Mouse (Mus musculus) cerebellum, adult 2 months (tissue): ENCODE results near the gene Dlst. TPM values are rescaled to one million over a fixed set of nuclear protein-coding genes. Genes with fewer than 3 reads are reported as not detected.

Source experiments
- DNase-seq, 2 experiments: peaks; one replicate each; pipeline ENCODE4 v3.0.0; 2021
- H3K27ac ChIP-seq: fragments of 200-500 bp; 2 replicates; pipeline ENCODE4 v1.5.1; 2012; ENCODE audit warnings: low read length, control low read depth, inconsistent platforms; ENCODE audit not compliant: insufficient read depth
- H3K27me3 ChIP-seq: fragments of 200-500 bp; 2 replicates; pipeline ENCODE4 v1.6.1; 2012; ENCODE audit warnings: inconsistent platforms, mild to moderate bottlenecking, low read length, moderate library complexity; ENCODE audit not compliant: control insufficient read depth, insufficient read depth
- H3K4me1 ChIP-seq: fragments of 200-500 bp; 2 replicates; pipeline ENCODE4 v1.6.1; 2011; ENCODE audit warnings: low read length; ENCODE audit not compliant: control insufficient read depth, insufficient read depth
- H3K4me3 ChIP-seq: fragments of 200-500 bp; replicated peaks from 2 replicates; pipeline ENCODE3; 2011; ENCODE audit warnings: mild to moderate bottlenecking, low read depth, low read length, control low read depth; ENCODE audit not compliant: insufficient read depth
- CTCF ChIP-seq: fragments of 200-500 bp; IDR thresholded peaks from 2 replicates; pipeline ENCODE4 v1.5.1; 2011; ENCODE audit warnings: low read depth, mild to moderate bottlenecking, control low read depth, low read length, moderate library complexity, borderline replicate concordance; ENCODE audit not compliant: insufficient read depth
- POLR2A ChIP-seq: fragments of 200-500 bp; IDR thresholded peaks from 2 replicates; pipeline ENCODE4 v1.6.1; 2011; ENCODE audit warnings: low read length, control low read depth, borderline replicate concordance; ENCODE audit not compliant: insufficient read depth
- WGBS: fragments of 180-500 bp; shearing (Covaris S2); methylation state at CpG from one replicate; pipeline ENCODE4 v1.1.7; 2018; 5-methylcytosine and 5-hydroxymethylcytosine counted together
- polyA plus RNA-seq: library from polyadenylated mRNA; depleted of rRNA; stranded (reverse); fragments of >200 nt; gene quantifications from 2 replicates; pipeline ENCODE4 v1.2.3, GENCODE M21; 2012; rRNA removed

Gene Dlst
- 180 and 185 TPM in 2 replicates for polyA plus RNA-seq

DNA sequence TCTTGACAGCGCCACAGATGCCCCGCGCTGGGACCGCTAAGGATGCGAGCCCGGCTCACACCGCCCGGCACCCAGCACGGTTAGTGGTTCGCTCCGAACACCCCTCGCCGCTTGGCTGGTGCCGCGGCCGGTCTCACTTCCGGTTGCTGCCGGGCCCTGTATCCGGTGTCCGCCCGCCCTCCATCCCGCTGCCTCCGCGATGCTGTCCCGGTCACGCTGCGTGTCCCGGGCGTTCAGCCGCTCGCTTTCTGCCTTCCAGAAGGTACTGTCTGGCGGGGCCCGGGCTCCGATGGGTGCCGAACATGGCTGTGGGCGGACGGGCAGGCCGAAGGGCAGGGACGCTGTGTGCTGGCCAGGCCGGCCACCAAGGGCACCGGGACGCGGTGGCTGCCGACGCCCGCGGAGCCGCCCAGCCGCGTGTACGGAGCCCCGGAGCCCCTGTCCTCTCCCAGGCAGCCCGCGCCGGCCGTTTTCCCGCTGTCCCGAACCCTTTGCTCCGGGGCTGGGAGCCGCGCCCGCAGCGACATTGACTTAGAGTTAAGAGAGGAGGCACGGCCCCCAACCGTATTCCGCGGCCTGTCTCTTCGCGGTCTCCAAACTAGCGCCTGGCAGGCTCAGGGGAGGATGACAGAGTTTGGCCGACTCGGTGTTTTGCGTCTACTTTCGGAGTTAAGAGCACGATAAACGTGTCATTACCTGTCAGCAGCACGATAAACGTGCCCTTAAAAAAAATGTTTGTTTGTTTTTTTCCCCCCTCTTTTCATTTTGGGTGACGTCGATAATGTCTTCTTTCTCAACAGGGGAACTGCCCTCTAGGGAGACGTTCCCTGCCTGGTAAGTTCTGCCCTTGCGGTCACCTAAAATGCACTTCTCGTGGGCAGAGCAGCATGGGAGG, at the start of gene Dlst, which contains the start of gene Prox2:
Dlst (plus strand) TSS at position 136 of the 895 bp plus-strand sequence.
Prox2 (minus strand) TSS at position 62 of the 895 bp plus-strand sequence.
- under 1% methylated on average over 83 of the region's 83 CpGs for WGBS
- no peak for TF ChIP-seq CTCF
- TF ChIP-seq POLR2A: peak; percentile 90
- H3K4me1 ChIP-seq: no peaks in the 10 kb centered on the region; the same call in 1 of the 2 replicates
- H3K4me3 ChIP-seq: peak within 1 kb of the TSS; percentile 93
- H3K27ac ChIP-seq: peak within 1 kb of the TSS; percentile 86
- no peaks in the 10 kb centered on the region for H3K27me3 ChIP-seq
- DNase-seq: peak; percentile 91 to 94

DNA sequence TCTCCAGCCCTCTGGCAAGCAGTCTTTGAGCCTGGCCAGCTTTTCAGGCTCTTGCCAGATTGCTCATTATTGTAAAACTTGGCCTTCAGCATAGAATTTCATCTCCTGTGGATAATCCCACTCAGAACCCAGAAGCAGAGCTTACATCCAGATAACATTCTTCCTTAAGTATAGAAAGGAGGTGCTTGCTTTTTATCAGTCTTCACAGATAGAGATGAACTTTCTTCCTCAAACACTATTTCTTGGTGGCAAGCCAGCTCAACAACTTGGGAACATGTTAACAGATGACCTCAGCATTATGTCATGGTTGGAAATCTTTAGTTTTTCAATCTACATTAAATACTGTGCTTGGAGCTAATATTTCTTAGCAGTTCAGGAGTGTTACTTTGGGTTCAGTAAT, 39.6 kb upstream of the Dlst start:
- TF ChIP-seq POLR2A (no peak), CTCF (no peak)
- Histone ChIP-seq H3K4me3 (no peak overlapping the region), H3K27me3 (no peaks in the 10 kb centered on the region)

DNA sequence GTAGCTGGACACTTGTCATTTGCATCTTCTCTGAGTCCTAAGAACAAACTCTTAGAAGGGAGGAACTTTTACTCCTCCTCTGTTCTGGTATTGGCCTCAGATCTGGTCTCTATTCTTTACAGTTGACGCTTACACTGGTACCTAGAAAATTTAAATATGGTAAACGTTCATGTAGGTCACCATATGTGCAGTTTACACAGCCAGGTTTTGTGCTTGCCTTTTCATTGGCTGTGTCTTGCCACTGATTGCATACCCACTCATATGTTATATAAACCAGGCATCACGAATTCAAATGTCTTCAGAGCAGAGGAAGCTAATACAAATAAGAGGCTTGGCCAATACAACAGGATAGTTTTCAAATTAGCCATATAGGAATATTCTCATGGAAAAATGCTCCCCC, 33.5 kb upstream of the Dlst start:
- WGBS: 22% methylated on average over 3 of the region's 3 CpGs
- Histone ChIP-seq H3K4me1 (peaks cover 3% of the 10 kb centered on the region; the same call in 1 of the 2 replicates), H3K27me3 (no peaks in the 10 kb centered on the region), H3K4me3 (no peak overlapping the region), H3K27ac (no peak overlapping the region)
- TF ChIP-seq CTCF (no peak), POLR2A (no peak)
- peak in 1 of 2 experiments; percentile 50 for DNase-seq

More for the DNA sequence above, 39.6 kb upstream of the Dlst start:
- H3K4me1 ChIP-seq: no peaks in the 10 kb centered on the region
- DNase-seq: no peak
- H3K27ac ChIP-seq: no peak overlapping the region

DNA sequence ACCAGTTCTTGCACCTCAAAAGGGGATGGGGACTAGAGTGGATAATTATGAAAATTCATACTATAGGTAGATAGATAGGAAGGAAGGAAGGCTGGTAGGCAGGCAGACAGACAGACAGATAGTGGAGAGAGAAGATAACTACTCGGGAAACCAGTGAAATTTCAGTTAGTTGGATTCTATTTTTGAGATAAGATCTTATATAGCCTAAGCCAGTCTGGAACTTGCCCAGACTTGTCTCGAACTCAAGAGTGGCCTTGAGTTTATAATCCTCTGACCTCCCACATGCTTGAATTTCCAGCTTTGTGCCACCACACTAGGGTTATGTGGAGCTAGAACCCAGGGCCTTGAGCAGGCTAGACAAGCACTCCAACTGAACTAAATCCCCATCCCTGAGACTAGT, 26.4 kb upstream of the Dlst start:
- no peak for DNase-seq
- Histone ChIP-seq H3K4me1 (no peaks in the 10 kb centered on the region), H3K4me3 (no peak overlapping the region), H3K27ac (no peak overlapping the region), H3K27me3 (no peaks in the 10 kb centered on the region)
- TF ChIP-seq CTCF (no peak), POLR2A (no peak)
- WGBS: 94% methylated on average over 2 of the region's 2 CpGs

DNA sequence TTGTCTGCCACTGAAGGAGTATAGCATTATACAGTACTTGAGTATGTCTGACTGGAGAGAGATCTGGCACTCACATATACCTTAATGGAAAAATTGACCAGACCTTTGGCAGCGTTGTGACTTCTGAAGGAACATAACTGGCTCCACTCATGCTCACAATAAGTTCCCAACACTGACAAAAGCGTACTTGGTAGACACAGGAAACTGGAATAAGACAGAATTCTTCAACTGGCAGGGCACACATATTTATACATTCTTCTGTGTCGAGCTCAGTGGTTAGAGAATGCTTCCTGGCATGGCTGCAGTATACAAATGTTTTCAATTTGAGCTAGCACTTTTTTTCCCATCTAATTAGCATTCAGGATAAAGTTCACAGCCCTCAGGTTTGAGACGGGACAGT, 25.7 kb upstream of the Dlst start:
- no peaks in the 10 kb centered on the region for H3K27me3 ChIP-seq
- 90% methylated on average over 4 of the region's 4 CpGs for WGBS
- no peaks in the 10 kb centered on the region for H3K4me1 ChIP-seq
- no peak overlapping the region for H3K4me3 ChIP-seq
- no peak overlapping the region for H3K27ac ChIP-seq
- TF ChIP-seq POLR2A (no peak), CTCF (no peak)
- DNase-seq: no peak

DNA sequence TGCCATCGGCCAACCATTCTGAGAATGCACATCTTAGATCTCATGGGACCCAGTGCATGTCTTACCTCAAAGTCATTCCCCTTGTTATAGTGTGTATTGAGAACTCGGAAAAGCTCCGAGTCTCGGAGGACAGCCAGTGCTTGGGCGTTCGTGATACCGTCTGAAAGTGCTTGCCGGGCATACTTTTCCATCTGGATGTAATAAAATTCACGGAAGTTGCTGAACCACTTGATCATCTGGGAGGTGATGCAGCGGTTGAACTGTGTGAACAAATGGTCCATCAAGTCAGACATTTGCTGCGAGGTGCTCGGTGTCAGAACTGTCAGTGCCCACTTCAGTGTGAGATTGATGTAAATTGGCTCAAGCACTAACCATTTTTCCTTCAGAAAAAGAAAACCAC, 22.8 kb upstream of the Dlst start:
- WGBS: 97% methylated on average over 12 of the region's 12 CpGs
- Histone ChIP-seq H3K4me1 (no peaks in the 10 kb centered on the region), H3K27ac (no peak overlapping the region), H3K4me3 (no peak overlapping the region), H3K27me3 (no peaks in the 10 kb centered on the region)
- DNase-seq: no peak
- TF ChIP-seq CTCF (no peak), POLR2A (no peak)

DNA sequence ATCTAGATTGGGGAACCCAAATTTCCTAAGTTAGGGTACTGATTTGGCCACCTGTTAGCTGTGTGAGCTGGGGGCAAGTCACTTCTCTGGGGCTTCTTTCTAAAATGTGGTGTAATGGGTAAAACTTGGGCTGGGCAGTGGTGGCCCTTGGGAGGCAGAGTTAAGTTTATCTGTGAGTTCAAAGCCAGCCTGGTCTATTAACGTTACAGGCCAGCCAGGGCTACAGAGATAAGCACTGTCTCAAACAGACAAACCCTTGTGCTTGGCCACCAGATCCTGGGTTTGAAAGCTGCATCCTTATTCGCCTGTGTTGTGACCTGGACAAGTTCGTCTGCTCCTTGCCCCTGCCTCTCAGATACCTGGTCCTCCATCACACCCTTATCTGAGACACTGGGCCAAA, 19.4 kb upstream of the Dlst start:
- TF ChIP-seq CTCF: no peak
- no peak for TF ChIP-seq POLR2A
- Histone ChIP-seq H3K27me3 (no peaks in the 10 kb centered on the region), H3K4me3 (no peak overlapping the region)

DNA sequence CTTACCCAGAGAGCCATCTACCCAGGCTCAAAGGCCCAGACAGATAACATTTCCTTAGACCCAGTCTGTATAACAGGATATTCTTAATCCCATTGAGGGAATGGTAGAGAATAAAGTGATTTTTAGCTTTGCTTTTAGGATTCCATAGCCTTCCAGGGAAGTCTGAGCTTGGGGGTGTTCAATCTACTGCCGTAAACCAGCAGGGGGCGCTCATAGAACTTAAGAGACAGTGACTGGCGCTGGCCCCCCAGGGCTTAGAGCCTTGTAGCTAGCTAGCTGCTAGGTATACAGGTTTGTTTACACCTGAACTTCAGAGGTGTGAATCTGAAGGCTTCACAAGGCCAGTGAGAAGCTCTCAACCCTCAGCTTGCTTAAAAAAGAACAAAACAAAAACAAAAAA, 18.4 kb upstream of the Dlst start:
- TF ChIP-seq CTCF (peak; percentile 56; the same call in 1 of the 2 replicates), POLR2A (no peak)
- Histone ChIP-seq H3K4me3 (no peak overlapping the region), H3K4me1 (peaks cover 4% of the 10 kb centered on the region; the same call in 1 of the 2 replicates), H3K27me3 (no peaks in the 10 kb centered on the region), H3K27ac (no peak overlapping the region)
- WGBS: 10% methylated on average over 3 of the region's 3 CpGs
- peak; percentile 62 to 64 for DNase-seq

More for the DNA sequence above, 19.4 kb upstream of the Dlst start:
- Histone ChIP-seq H3K27ac (no peak overlapping the region), H3K4me1 (peaks cover 4% of the 10 kb centered on the region; the same call in 1 of the 2 replicates)
- no peak for DNase-seq
- 94% methylated on average over 3 of the region's 3 CpGs for WGBS
